Mouse (Mus musculus) kidney, postnatal 0 days (tissue): ENCODE results near the gene Chst8. TPM values are rescaled to one million over a fixed set of nuclear protein-coding genes. Genes with fewer than 3 reads are reported as not detected.

ENCODE experiments used
- ATAC-seq: fragments of 200-750 bp; cut with Nextera tagmentation; replicated peaks from 2 replicates; pipeline ENCODE4 v1.8.0; 2017; ENCODE audit warnings: low read depth, moderate number of reproducible peaks, moderate TSS enrichment, moderate library complexity; ENCODE audit not compliant: low FRiP score
- DNase-seq: peaks from one replicate; pipeline ENCODE4 v3.0.0-alpha.2; 2016; ENCODE audit warnings: low spot score
- H3K27ac ChIP-seq: fragments of 300-500 bp; sonication (generic); 2 replicates; pipeline ENCODE4 v1.5.1; 2014; ENCODE audit warnings: mild to moderate bottlenecking
- H3K27me3 ChIP-seq: fragments of 300-500 bp; sonication (generic); 2 replicates; pipeline ENCODE4 v1.6.1; 2014; ENCODE audit warnings: low read length, mixed read lengths; ENCODE audit not compliant: insufficient read depth
- H3K36me3 ChIP-seq: fragments of 300-500 bp; sonication (generic); 2 replicates; pipeline ENCODE4 v1.6.1; 2014; ENCODE audit warnings: low read length, mixed read lengths; ENCODE audit not compliant: insufficient read depth
- H3K4me1 ChIP-seq: fragments of 300-500 bp; sonication (generic); replicated peaks from 2 replicates; pipeline ENCODE4 v1.6.1; 2014; ENCODE audit warnings: antibody characterized with exemption, low read length, mixed read lengths; ENCODE audit not compliant: insufficient read depth
- H3K4me2 ChIP-seq: fragments of 300-500 bp; sonication (generic); 2 replicates; pipeline ENCODE4 v1.6.1; 2014; ENCODE audit warnings: mild to moderate bottlenecking, low read length, moderate library complexity, mixed read lengths
- H3K4me3 ChIP-seq: fragments of 300-500 bp; sonication (generic); replicated peaks from 2 replicates; pipeline ENCODE4 v1.5.1; 2014; ENCODE audit warnings: low read depth, low read length
- H3K9ac ChIP-seq: fragments of 300-500 bp; sonication (generic); 2 replicates; pipeline ENCODE4 v1.6.1; 2014; ENCODE audit warnings: low read depth, low read length
- H3K9me3 ChIP-seq: fragments of 300-500 bp; sonication (generic); replicated peaks from 2 replicates; pipeline ENCODE4 v1.6.1; 2016; ENCODE audit warnings: low read length, inconsistent platforms, mixed read lengths
- CTCF ChIP-seq: IDR thresholded peaks from 2 replicates; pipeline ENCODE4 v1.5.1; 2016; ENCODE audit warnings: antibody characterized with exemption, low read depth, mild to moderate bottlenecking, moderate library complexity
- WGBS: fragments of 180-500 bp; shearing (Covaris S2); extraction: QIAGEN DNeasy Blood & Tissue Kit; methylation state at CpG from one replicate; pipeline ENCODE4 v1.1.7; 2014; 5-methylcytosine and 5-hydroxymethylcytosine counted together
- polyA plus RNA-seq: library from polyadenylated mRNA; unstranded; fragments of >200 nt; fragmentation: Nextera tagmentation; extraction: Ambion mirVana; gene quantifications from 2 replicates; pipeline ENCODE4 v1.2.1, GENCODE M21; 2015

Chst8 gene
- polyA plus RNA-seq, 1 experiment from 2014 or later, result 14.1 TPM

DNA sequence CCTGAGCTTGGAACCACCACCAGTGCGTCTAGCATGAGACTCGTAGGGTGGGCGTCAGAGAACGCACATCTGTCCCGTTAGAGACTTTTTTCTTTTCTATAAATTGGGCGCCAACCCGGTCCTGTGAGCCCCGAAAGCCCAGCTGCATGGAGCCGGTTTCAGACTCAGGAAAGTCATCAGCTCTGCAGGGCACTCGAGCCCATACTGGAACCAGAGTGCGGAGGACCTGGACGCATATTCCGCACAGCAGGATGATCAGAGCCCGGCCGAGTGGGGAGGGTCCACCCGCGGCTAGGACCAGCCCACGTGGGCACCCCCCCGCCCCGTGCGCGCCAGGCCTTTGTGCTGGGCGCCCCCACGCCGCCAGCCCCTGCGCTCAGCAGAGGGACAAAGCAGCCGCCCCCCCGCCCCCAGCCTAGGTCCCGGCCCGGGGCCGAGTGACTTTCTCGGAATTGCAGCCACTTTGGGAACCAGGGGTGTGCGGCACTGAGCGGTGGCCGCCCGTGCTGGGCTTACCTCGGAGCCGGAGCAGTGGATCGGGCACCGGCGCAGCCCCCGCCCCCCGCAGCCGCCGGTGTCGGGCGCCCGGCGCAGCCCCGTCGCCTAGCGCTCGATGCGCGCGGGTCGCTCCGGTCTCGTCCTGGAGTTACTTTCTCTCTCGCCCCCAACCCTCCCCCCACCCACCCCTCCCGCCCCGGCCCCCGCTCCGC lies 158.6 kb downstream of the Chst8 start:
- no peaks in the 10 kb centered on the region for H3K9me3 ChIP-seq
- H3K4me2 ChIP-seq, result peak overlapping the region; percentile 91
- H3K36me3 ChIP-seq, result peaks cover 10% of the 10 kb centered on the region
- no peaks in the 10 kb centered on the region for H3K27me3 ChIP-seq
- H3K9ac ChIP-seq, result peak overlapping the region; percentile 94
- WGBS, result under 1% methylated on average over 54 of the region's 64 CpGs
- peaks cover 10% of the 10 kb centered on the region; the same call in 1 of the 2 replicates for H3K4me1 ChIP-seq
- peak overlapping the region; percentile 99 for H3K27ac ChIP-seq
- DNase-seq, result peak; percentile 41
- TF ChIP-seq CTCF, result no peak
- peak overlapping the region; percentile 78 for H3K4me3 ChIP-seq
- ATAC-seq, result peak; percentile 44

- ATAC-seq (no peak), DNase-seq (peak; percentile 62)
- H3K9ac ChIP-seq, result peak overlapping the region; percentile 94
These were observed 159.6 kb downstream of the Chst8 start for GRCm38 (mm10) chr7:34652751-34653502.

DNA sequence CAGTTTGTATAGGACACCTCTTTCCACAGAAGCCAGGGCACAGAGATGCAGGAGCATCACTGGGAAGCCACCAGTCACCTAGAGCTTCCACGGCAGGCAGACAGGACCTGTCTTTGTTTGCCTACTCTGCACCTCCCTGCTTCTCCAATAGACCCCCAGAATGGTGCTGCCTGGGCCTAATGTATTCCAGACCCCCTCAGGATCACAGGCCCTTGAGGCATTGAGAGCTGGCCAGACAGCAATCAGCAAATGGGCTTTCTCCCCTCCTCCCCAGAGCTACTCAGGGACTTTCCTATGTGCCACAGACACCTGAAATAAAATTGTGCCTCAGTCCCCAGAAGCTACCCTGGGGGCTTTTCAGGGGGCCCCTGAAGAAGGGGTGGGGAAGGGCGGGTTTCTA lies 161.1 kb downstream of the Chst8 start:
- ATAC-seq, result no peak
- Histone ChIP-seq H3K27me3 (no peaks in the 10 kb centered on the region), H3K4me2 (no peak overlapping the region; the same call in 1 of the 2 replicates), H3K9ac (no peak overlapping the region), H3K27ac (no peak overlapping the region), H3K9me3 (no peaks in the 10 kb centered on the region), H3K4me3 (no peak overlapping the region), H3K36me3 (peaks cover 19% of the 10 kb centered on the region), H3K4me1 (peaks cover 10% of the 10 kb centered on the region; the same call in 1 of the 2 replicates)
- no peak for DNase-seq
- 58% methylated on average over 2 of the region's 2 CpGs for WGBS
- TF ChIP-seq CTCF, result no peak

More at GRCm38 (mm10) chr7:34652751-34653502, 159.6 kb downstream of the Chst8 start:
- 2% methylated on average over 48 of the region's 48 CpGs for WGBS
- Histone ChIP-seq H3K9me3 (no peaks in the 10 kb centered on the region), H3K4me2 (peak overlapping the region; percentile 91), H3K27me3 (no peaks in the 10 kb centered on the region), H3K4me1 (peaks cover 10% of the 10 kb centered on the region; the same call in 1 of the 2 replicates), H3K4me3 (peak overlapping the region; percentile 78), H3K36me3 (peaks cover 19% of the 10 kb centered on the region), H3K27ac (peak overlapping the region; percentile 99)
- TF ChIP-seq CTCF, result no peak

- Histone ChIP-seq H3K9me3 (no peaks in the 10 kb centered on the region), H3K4me1 (peaks cover 2% of the 10 kb centered on the region), H3K36me3 (peaks cover 32% of the 10 kb centered on the region), H3K27ac (no peak overlapping the region), H3K4me3 (no peak overlapping the region), H3K4me2 (no peak overlapping the region), H3K27me3 (no peaks in the 10 kb centered on the region), H3K9ac (no peak overlapping the region)
- DNase-seq (peak; percentile 24), ATAC-seq (peak; percentile 44; the same call in 1 of the 2 replicates)
- WGBS, result 36% methylated on average over 9 of the region's 9 CpGs
- TF ChIP-seq CTCF, result no peak
These were observed 165.5 kb downstream of the Chst8 start for GRCm38 (mm10) chr7:34647052-34647451.

- no peak for DNase-seq
- Histone ChIP-seq H3K36me3 (peaks cover 39% of the 10 kb centered on the region), H3K9ac (no peak overlapping the region), H3K4me2 (no peak overlapping the region), H3K4me3 (no peak overlapping the region), H3K27me3 (no peaks in the 10 kb centered on the region), H3K9me3 (no peaks in the 10 kb centered on the region), H3K4me1 (no peaks in the 10 kb centered on the region; the same call in 1 of the 2 replicates), H3K27ac (no peak overlapping the region)
- TF ChIP-seq CTCF, result no peak
- ATAC-seq, result no peak
- WGBS, result 80% methylated on average over 12 of the region's 12 CpGs
These were observed 166.2 kb downstream of the Chst8 start for GRCm38 (mm10) chr7:34646144-34646795.

DNA sequence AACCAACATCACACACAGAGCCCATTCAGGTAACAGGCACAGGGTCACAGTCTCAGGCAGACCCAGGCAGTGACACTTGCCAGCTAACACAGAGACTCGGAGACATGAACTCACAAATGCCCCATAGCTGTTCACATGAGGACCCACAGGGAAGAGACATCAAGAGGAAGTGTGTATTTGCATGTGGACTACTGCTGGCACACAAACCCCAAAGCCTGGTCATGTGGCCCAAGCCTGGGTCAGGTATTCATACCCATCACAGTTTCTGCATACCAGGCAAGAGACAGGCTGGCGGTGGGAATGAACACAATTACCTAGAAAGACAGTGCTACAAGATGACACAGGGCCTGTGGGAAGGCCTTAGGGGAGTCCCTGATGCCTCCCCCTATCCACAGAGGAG lies 166.9 kb downstream of the Chst8 start:
- WGBS, result 87% methylated on average over 2 of the region's 2 CpGs
- no peak overlapping the region for H3K9ac ChIP-seq
- no peaks in the 10 kb centered on the region; the same call in 1 of the 2 replicates for H3K4me1 ChIP-seq
- ATAC-seq (no peak), DNase-seq (no peak)
- H3K27me3 ChIP-seq, result no peaks in the 10 kb centered on the region
- H3K4me3 ChIP-seq, result no peak overlapping the region
- no peaks in the 10 kb centered on the region for H3K9me3 ChIP-seq
- no peak for TF ChIP-seq CTCF
- H3K36me3 ChIP-seq, result peaks cover 45% of the 10 kb centered on the region
- no peak overlapping the region for H3K27ac ChIP-seq
- no peak overlapping the region for H3K4me2 ChIP-seq
